Mouse (Mus musculus): ENCODE results near the gene Krt73. TPM values are rescaled to one million over a fixed set of nuclear protein-coding genes. Genes with fewer than 3 reads are reported as not detected.

The Krt73 gene
- 0.33 and 0.61 TPM in 2 replicates for polyA plus RNA-seq (2021; fragmentation: Nextera tagmentation)
- long read RNA-seq, experiment 1, partial matches to known transcripts, result 0 of 3 reads
- long read RNA-seq, experiment 1, other reads (novel, unspliced or antisense), result 1 of 3 reads
- long read RNA-seq, experiment 2, partial matches to known transcripts, result 1 of 1 reads
- long read RNA-seq, experiment 2, other reads (novel, unspliced or antisense), result 0 of 1 reads

DNA sequence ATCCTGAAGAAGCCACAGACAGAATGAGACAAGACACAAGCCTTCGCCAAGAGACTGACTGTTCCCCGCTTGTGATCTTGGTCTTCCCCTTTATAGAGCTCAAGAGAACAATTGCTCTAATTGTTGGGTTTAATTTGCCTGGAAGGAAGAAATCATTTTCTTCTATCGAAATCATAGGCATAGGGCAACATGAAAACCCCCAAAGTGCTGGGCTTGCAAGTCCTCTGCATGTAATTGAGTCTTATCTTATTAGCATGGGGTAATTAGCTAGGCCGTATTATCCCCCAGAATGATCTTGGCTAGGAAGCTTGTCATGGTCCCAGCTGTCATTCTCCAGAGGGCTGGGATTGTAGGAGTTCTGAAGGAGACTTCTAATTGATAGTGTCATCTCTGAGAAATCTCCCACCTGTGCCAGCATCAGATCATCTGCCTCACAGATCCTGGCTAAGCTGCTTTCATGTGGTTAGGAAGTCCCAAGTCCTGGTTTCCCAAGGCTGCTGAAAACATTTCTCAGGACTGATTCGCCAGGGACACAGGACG is at the start of gene Krt73:
Gene Krt73, minus strand, starts transcription at position 51 of the 540 bp plus-strand sequence.

DNA sequence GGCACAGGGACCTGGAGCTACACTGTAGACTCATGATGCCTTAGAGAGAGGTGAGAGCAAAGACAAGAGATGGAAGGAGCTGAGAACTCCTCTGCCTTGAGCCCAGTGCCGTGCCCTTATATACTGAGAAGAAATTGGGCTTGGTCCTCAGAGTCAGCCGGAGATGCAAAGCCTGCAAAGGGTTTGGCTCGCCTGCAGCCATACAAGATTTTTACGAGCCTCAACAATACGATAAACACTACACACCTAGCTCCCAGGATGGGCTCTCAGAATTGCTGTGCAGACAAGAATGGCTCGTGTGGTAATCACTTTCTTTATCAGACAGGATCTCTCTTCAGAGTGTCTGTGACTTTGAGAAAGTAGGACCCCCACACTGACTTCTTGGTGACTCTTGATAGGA is 48.5 kb upstream of the Krt73 start, which contains the start of gene Krt1:
Gene Krt1, minus strand, starts transcription at position 101 of the 400 bp plus-strand sequence.

DNA sequence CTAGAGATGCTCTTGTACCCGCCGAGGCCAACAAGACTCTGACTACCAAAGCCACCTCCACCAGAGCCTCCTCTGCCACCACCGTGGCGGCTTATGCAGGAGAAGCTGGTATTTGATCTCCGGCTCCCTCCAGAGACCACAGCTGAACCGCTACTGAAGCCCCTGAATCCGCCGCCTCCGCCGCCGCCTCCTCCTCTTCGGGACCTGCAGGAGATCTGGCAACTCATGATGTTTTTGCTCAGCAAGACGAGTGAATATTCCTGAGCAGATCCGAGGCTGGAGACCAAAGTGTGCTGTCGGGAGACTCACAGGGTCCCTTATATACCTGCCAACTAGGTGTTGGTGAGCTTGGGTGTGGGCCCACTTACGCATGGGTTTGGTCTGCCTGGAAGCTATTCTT is 15.7 kb upstream of the Krt73 start, which contains the start of gene Krt2:
Gene Krt2, minus strand, starts transcription at position 295 of the 400 bp plus-strand sequence.

DNA sequence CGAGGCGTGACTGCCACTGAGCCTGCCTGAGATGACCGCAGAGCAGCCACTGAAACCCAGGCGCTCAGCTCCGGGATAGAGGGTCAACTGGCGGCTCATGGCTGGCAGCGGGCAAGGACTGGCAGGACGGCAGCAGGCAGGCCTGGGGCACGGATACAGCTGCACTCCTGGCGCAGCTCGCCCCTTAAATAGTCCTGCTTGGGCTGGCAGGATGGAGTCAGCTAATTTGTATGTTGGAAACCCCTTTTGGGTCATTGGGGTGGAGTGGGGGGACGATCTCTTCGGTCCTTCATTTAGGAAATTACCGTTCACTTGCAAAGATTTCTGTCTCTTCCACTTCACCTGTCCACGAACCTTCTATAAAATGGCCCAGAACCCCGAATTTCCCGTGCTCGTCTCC is 15.8 kb downstream of the Krt73 start, which contains the start of gene Krt72:
Gene Krt72, minus strand, starts transcription at position 101 of the 400 bp plus-strand sequence.

Other genes starting within 250 kb of the Krt73 start
- not detected in 2 replicates for gene Krt90, start 239.4 kb downstream of the Krt73 start, polyA plus RNA-seq (2021; fragmentation: Nextera tagmentation)
- gene Krt75, start 228.4 kb downstream of the Krt73 start, polyA plus RNA-seq (2021; fragmentation: Nextera tagmentation), result not detected in 2 replicates
- gene Gm5414, start 174.2 kb downstream of the Krt73 start, polyA plus RNA-seq (2021; fragmentation: Nextera tagmentation), result not detected in 2 replicates
- gene Gm5478, start 155.0 kb downstream of the Krt73 start, polyA plus RNA-seq (2021; fragmentation: Nextera tagmentation), result not detected in 2 replicates
- gene Krt6b, start 122.1 kb downstream of the Krt73 start, polyA plus RNA-seq (2021; fragmentation: Nextera tagmentation), result not detected in 2 replicates
- not detected in 2 replicates for gene Krt6a, start 108.0 kb downstream of the Krt73 start, polyA plus RNA-seq (2021; fragmentation: Nextera tagmentation)
- not detected in 2 replicates for gene Krt5, start 89.4 kb downstream of the Krt73 start, polyA plus RNA-seq (2021; fragmentation: Nextera tagmentation)
- not detected in 2 replicates for gene Krt71, start 59.2 kb downstream of the Krt73 start, polyA plus RNA-seq (2021; fragmentation: Nextera tagmentation)
- not detected in 2 replicates for gene Krt72, start 15.9 kb downstream of the Krt73 start, polyA plus RNA-seq (2021; fragmentation: Nextera tagmentation)
- gene Krt2, start 15.8 kb upstream of the Krt73 start, polyA plus RNA-seq (2021; fragmentation: Nextera tagmentation), result 0.10 and 0.15 TPM in 2 replicates
- gene Krt1, start 48.4 kb upstream of the Krt73 start, polyA plus RNA-seq (2021; fragmentation: Nextera tagmentation), result 1.9 and 3.6 TPM in 2 replicates
- 2.5 and 3.3 TPM in 2 replicates for gene Krt77, start 67.4 kb upstream of the Krt73 start, polyA plus RNA-seq (2021; fragmentation: Nextera tagmentation)
- not detected in 2 replicates for gene Krt76, start 90.6 kb upstream of the Krt73 start, polyA plus RNA-seq (2021; fragmentation: Nextera tagmentation)
- not detected in 2 replicates for gene Krt4, start 122.4 kb upstream of the Krt73 start, polyA plus RNA-seq (2021; fragmentation: Nextera tagmentation)
- gene Krt79, start 138.0 kb upstream of the Krt73 start, polyA plus RNA-seq (2021; fragmentation: Nextera tagmentation), result 0.12 TPM in 1 of 2 replicates, not detected in the other
- gene Krt78, start 151.9 kb upstream of the Krt73 start, polyA plus RNA-seq (2021; fragmentation: Nextera tagmentation), result not detected in 2 replicates
- 0.09 and 0.16 TPM in 2 replicates for gene Krt8, start 202.1 kb upstream of the Krt73 start, polyA plus RNA-seq (2021; fragmentation: Nextera tagmentation)
- gene Krt18, start 225.8 kb upstream of the Krt73 start, polyA plus RNA-seq (2021; fragmentation: Nextera tagmentation), result 0.41 and 1.1 TPM in 2 replicates